Mouse (Mus musculus) frontal cortex, adult 2 months (tissue): Measurements from ENCODE around the gene Gm49354. TPM values are rescaled to one million over a fixed set of nuclear protein-coding genes. Genes with fewer than 3 reads are reported as not detected.
"Not testable (repeated sequence)": the region's sequence is repeated elsewhere in the genome, so short reads cannot be mapped to it uniquely, and the experiment has no call there.

Experiments
- DNase-seq, 2 experiments: peaks; one replicate each; pipeline ENCODE4 v3.0.0; 2022; ENCODE audit warnings: low spot score in 1 of 2; ENCODE audit errors: extremely low spot score in 1 of 2
- polyA plus RNA-seq: library from polyadenylated mRNA; depleted of rRNA; stranded (reverse); fragments of >200 nt; gene quantifications from 2 replicates; pipeline ENCODE4 v1.2.3, GENCODE M21; 2012; rRNA removed

Gm49354 gene
- not detected in 2 replicates for polyA plus RNA-seq

- DNase-seq, result no peak
Observed at GRCm38 (mm10) chr13:59782145-59782544, at the start of gene Gm49354. Gm49354 (minus strand) TSS chr13:59782245.

- no peak for DNase-seq
Observed at GRCm38 (mm10) chr13:59825966-59826365, 43.9 kb upstream of the Gm49354 start.

GRCm38 (mm10) chr13:59822507-59823462 is 40.7 kb upstream of the Gm49354 start, which contains the start of gene Tut7:
Tut7 (minus strand) TSS chr13:59823147.
- DNase-seq, result peak; percentile 87 to 93

- DNase-seq, result no peak
Observed at GRCm38 (mm10) chr13:59820836-59821235, 38.8 kb upstream of the Gm49354 start.

- no peak for DNase-seq
Observed at GRCm38 (mm10) chr13:59820114-59820513, 38.1 kb upstream of the Gm49354 start.

- DNase-seq, result no peak
Observed at GRCm38 (mm10) chr13:59817352-59817751, 35.3 kb upstream of the Gm49354 start.

- DNase-seq, result no peak
Observed at GRCm38 (mm10) chr13:59814109-59814591, 32.1 kb upstream of the Gm49354 start.

- no peak for DNase-seq
Observed at GRCm38 (mm10) chr13:59811581-59811980, 29.5 kb upstream of the Gm49354 start.

GRCm38 (mm10) chr13:59801000-59801399 is 19.0 kb upstream of the Gm49354 start:
- peak; percentile 46 to 74 for DNase-seq

GRCm38 (mm10) chr13:59800077-59800476 is 18.0 kb upstream of the Gm49354 start:
- no peak for DNase-seq

- DNase-seq, result no peak
Observed at GRCm38 (mm10) chr13:59798306-59798705, 16.3 kb upstream of the Gm49354 start.

- no peak for DNase-seq
Observed at GRCm38 (mm10) chr13:59796466-59796848, 14.4 kb upstream of the Gm49354 start.

- no peak for DNase-seq
Observed at GRCm38 (mm10) chr13:59795807-59796465, 13.9 kb upstream of the Gm49354 start.

- no peak for DNase-seq
Observed at GRCm38 (mm10) chr13:59794786-59795185, 12.7 kb upstream of the Gm49354 start.

- not testable (repeated sequence) for DNase-seq
Observed at GRCm38 (mm10) chr13:59779744-59780264, 2.2 kb downstream of the Gm49354 start.

- no peak for DNase-seq
Observed at GRCm38 (mm10) chr13:59779213-59779612, 2.8 kb downstream of the Gm49354 start.

- no peak for DNase-seq
Observed at GRCm38 (mm10) chr13:59775168-59775567, 6.9 kb downstream of the Gm49354 start.

- DNase-seq, result peak; percentile 41 to 68
Observed at GRCm38 (mm10) chr13:59771257-59771656, 10.8 kb downstream of the Gm49354 start.

GRCm38 (mm10) chr13:59770847-59771246 is 11.2 kb downstream of the Gm49354 start:
- peak in 1 of 2 experiments; percentile 34 for DNase-seq

- DNase-seq, result peak; percentile 83 to 86
Observed at GRCm38 (mm10) chr13:59770164-59770562, 11.9 kb downstream of the Gm49354 start.
